Mouse (Mus musculus): ENCODE measurements at regions not wholly inside any gene's neighbourhood (a gene's known extent, or its start where the extent isn't known, plus 50 kb on each side); places are given as distances from the start of the nearest gene placed in this dataset.

GRCm38 (mm10) chr10:19459709-19460108 is 103.4 kb downstream of the Olig3 start:
- no peaks in the 10 kb centered on the region for H3K36me3 ChIP-seq
- H3K9me3 ChIP-seq = no peaks in the 10 kb centered on the region
- 70% methylated on average over 5 of the region's 5 CpGs for WGBS
- H3K27ac ChIP-seq (replicated peaks) = no peak overlapping the region
- no peak overlapping the region for H3K9ac ChIP-seq (replicated peaks)
- H3K4me2 ChIP-seq (replicated peaks) = no peak overlapping the region
- peaks cover 6% of the 10 kb centered on the region; the same call in 1 of the 2 replicates for H3K4me1 ChIP-seq
- H3K27me3 ChIP-seq = peaks cover 31% of the 10 kb centered on the region
- no peak for ATAC-seq (ENCODE audit: low FRiP score, low read depth)
- no peak overlapping the region for H3K4me3 ChIP-seq

GRCm38 (mm10) chr10:19460164-19460563 is 103.8 kb downstream of the Olig3 start:
- no peak overlapping the region for H3K4me3 ChIP-seq
- H3K36me3 ChIP-seq = no peaks in the 10 kb centered on the region
- no peak overlapping the region for H3K9ac ChIP-seq (replicated peaks)
- no peak for ATAC-seq (ENCODE audit: low FRiP score, low read depth)
- peaks cover 6% of the 10 kb centered on the region; the same call in 1 of the 2 replicates for H3K4me1 ChIP-seq
- H3K27ac ChIP-seq (replicated peaks) = no peak overlapping the region
- H3K27me3 ChIP-seq = peaks cover 31% of the 10 kb centered on the region
- 77% methylated on average over 4 of the region's 4 CpGs for WGBS
- H3K4me2 ChIP-seq (replicated peaks) = no peak overlapping the region
- no peaks in the 10 kb centered on the region for H3K9me3 ChIP-seq

- Histone ChIP-seq H3K4me3 (no peak overlapping the region), H3K9ac (replicated peaks) (no peak overlapping the region), H3K27ac (replicated peaks) (no peak overlapping the region), H3K27me3 (peaks cover 24% of the 10 kb centered on the region), H3K4me2 (replicated peaks) (no peak overlapping the region), H3K9me3 (no peaks in the 10 kb centered on the region), H3K36me3 (no peaks in the 10 kb centered on the region), H3K4me1 (peaks cover 6% of the 10 kb centered on the region; the same call in 1 of the 2 replicates)
- 85% methylated on average over 3 of the region's 3 CpGs for WGBS
- ATAC-seq (ENCODE audit: low FRiP score, low read depth) = no peak
Observed at GRCm38 (mm10) chr10:19463800-19464199, 107.5 kb downstream of the Olig3 start.

GRCm38 (mm10) chr10:19464504-19464903 is 108.2 kb downstream of the Olig3 start:
- peaks cover 24% of the 10 kb centered on the region for H3K27me3 ChIP-seq
- H3K36me3 ChIP-seq = no peaks in the 10 kb centered on the region
- 0 out of 2 replicates have a peak, but pooled peaks cover 2% of the 10 kb centered on the region for H3K4me1 ChIP-seq
- 21% methylated on average over 5 of the region's 5 CpGs for WGBS
- no peak overlapping the region for H3K4me3 ChIP-seq
- ATAC-seq (ENCODE audit: low FRiP score, low read depth) = no peak
- no peak overlapping the region for H3K27ac ChIP-seq (replicated peaks)
- H3K9me3 ChIP-seq = no peaks in the 10 kb centered on the region
- no peak overlapping the region for H3K4me2 ChIP-seq (replicated peaks)
- no peak overlapping the region for H3K9ac ChIP-seq (replicated peaks)

GRCm38 (mm10) chr10:19471349-19472040 is 115.2 kb downstream of the Olig3 start:
- Histone ChIP-seq H3K4me1 (no peaks in the 10 kb centered on the region), H3K9ac (replicated peaks) (no peak overlapping the region), H3K9me3 (no peaks in the 10 kb centered on the region), H3K4me3 (no peak overlapping the region), H3K27ac (replicated peaks) (no peak overlapping the region), H3K36me3 (no peaks in the 10 kb centered on the region), H3K4me2 (replicated peaks) (no peak overlapping the region), H3K27me3 (peaks cover 7% of the 10 kb centered on the region; the same call in 1 of the 2 replicates)
- no peak for ATAC-seq (ENCODE audit: low FRiP score, low read depth)
- WGBS = 79% methylated on average over 9 of the region's 9 CpGs

GRCm38 (mm10) chr10:19472066-19472465 is 115.7 kb downstream of the Olig3 start:
- Histone ChIP-seq H3K4me1 (no peaks in the 10 kb centered on the region), H3K4me3 (no peak overlapping the region), H3K9ac (replicated peaks) (no peak overlapping the region), H3K4me2 (replicated peaks) (no peak overlapping the region), H3K27me3 (0 out of 2 replicates have a peak, but pooled peaks cover 7% of the 10 kb centered on the region), H3K27ac (replicated peaks) (no peak overlapping the region), H3K9me3 (no peaks in the 10 kb centered on the region), H3K36me3 (no peaks in the 10 kb centered on the region)
- no peak for ATAC-seq (ENCODE audit: low FRiP score, low read depth)
- 59% methylated on average over 6 of the region's 6 CpGs for WGBS

- Histone ChIP-seq H3K4me3 (no peak overlapping the region), H3K9me3 (no peaks in the 10 kb centered on the region), H3K9ac (replicated peaks) (no peak overlapping the region), H3K4me2 (replicated peaks) (no peak overlapping the region), H3K27ac (replicated peaks) (no peak overlapping the region), H3K4me1 (no peaks in the 10 kb centered on the region), H3K36me3 (no peaks in the 10 kb centered on the region), H3K27me3 (0 out of 2 replicates have a peak, but pooled peaks cover 7% of the 10 kb centered on the region)
- 87% methylated on average over 3 of the region's 3 CpGs for WGBS
- no peak for ATAC-seq (ENCODE audit: low FRiP score, low read depth)
Observed at GRCm38 (mm10) chr10:19472949-19473535, 116.7 kb downstream of the Olig3 start.

GRCm38 (mm10) chr10:19485537-19486135 is 106.1 kb upstream of the Ifngr1 start:
- H3K27ac ChIP-seq (replicated peaks) = no peak overlapping the region
- H3K36me3 ChIP-seq = no peaks in the 10 kb centered on the region
- H3K27me3 ChIP-seq = peaks cover 35% of the 10 kb centered on the region
- H3K4me1 ChIP-seq = peaks cover 14% of the 10 kb centered on the region; the same call in 1 of the 2 replicates
- no peak overlapping the region for H3K9ac ChIP-seq (replicated peaks)
- no peak for ATAC-seq (ENCODE audit: low FRiP score, low read depth)
- H3K4me3 ChIP-seq = no peak overlapping the region
- H3K4me2 ChIP-seq (replicated peaks) = no peak overlapping the region
- H3K9me3 ChIP-seq = no peaks in the 10 kb centered on the region
- 34% methylated on average over 15 of the region's 15 CpGs for WGBS

GRCm38 (mm10) chr10:19490500-19490899 is 101.2 kb upstream of the Ifngr1 start:
- 45% methylated on average over 8 of the region's 8 CpGs for WGBS
- H3K27ac ChIP-seq (replicated peaks) = no peak overlapping the region
- ATAC-seq (ENCODE audit: low FRiP score, low read depth) = no peak
- peaks cover 4% of the 10 kb centered on the region; the same call in 1 of the 2 replicates for H3K4me1 ChIP-seq
- H3K9me3 ChIP-seq = no peaks in the 10 kb centered on the region
- no peaks in the 10 kb centered on the region for H3K36me3 ChIP-seq
- no peak overlapping the region for H3K4me3 ChIP-seq
- H3K9ac ChIP-seq (replicated peaks) = no peak overlapping the region
- peaks cover 47% of the 10 kb centered on the region for H3K27me3 ChIP-seq
- no peak overlapping the region for H3K4me2 ChIP-seq (replicated peaks)

GRCm38 (mm10) chr10:19491513-19492380 is 100.0 kb upstream of the Ifngr1 start:
- Histone ChIP-seq H3K27me3 (peaks cover 38% of the 10 kb centered on the region), H3K36me3 (no peaks in the 10 kb centered on the region)
- WGBS = 67% methylated on average over 21 of the region's 21 CpGs

GRCm38 (mm10) chr10:19494461-19495105 is 97.2 kb upstream of the Ifngr1 start:
- 30% methylated on average over 9 of the region's 9 CpGs for WGBS

More at GRCm38 (mm10) chr10:19491513-19492380, 100.0 kb upstream of the Ifngr1 start:
- H3K4me3 ChIP-seq = no peak overlapping the region
- H3K9me3 ChIP-seq = no peaks in the 10 kb centered on the region
- no peak overlapping the region for H3K9ac ChIP-seq (replicated peaks)
- no peaks in the 10 kb centered on the region for H3K4me1 ChIP-seq
- no peak overlapping the region for H3K4me2 ChIP-seq (replicated peaks)
- ATAC-seq (ENCODE audit: low FRiP score, low read depth) = no peak
- no peak overlapping the region for H3K27ac ChIP-seq (replicated peaks)

More at GRCm38 (mm10) chr10:19494461-19495105, 97.2 kb upstream of the Ifngr1 start:
- Histone ChIP-seq H3K27ac (replicated peaks) (no peak overlapping the region), H3K4me2 (replicated peaks) (no peak overlapping the region), H3K4me3 (no peak overlapping the region), H3K27me3 (peaks cover 12% of the 10 kb centered on the region), H3K4me1 (no peaks in the 10 kb centered on the region), H3K36me3 (no peaks in the 10 kb centered on the region), H3K9me3 (no peaks in the 10 kb centered on the region), H3K9ac (replicated peaks) (no peak overlapping the region)
- ATAC-seq (ENCODE audit: low FRiP score, low read depth) = no peak
